Mouse (Mus musculus): Measurements from ENCODE around the gene Frs3.

- no peak for TF ChIP-seq CTCF (IDR thresholded peaks at IDR 0.05; ENCODE audit: borderline replicate concordance, extremely low read depth, insufficient read depth, insufficient read length)
- TF ChIP-seq POLR2A (IDR thresholded peaks at IDR 0.05; ENCODE audit: borderline replicate concordance, extremely low read depth, insufficient read depth, insufficient read length, poor library complexity, severe bottlenecking), result no peak
Observed at GRCm38 (mm10) chr17:47657901-47658300, 30.9 kb upstream of the Frs3 start.

Data from brain, embryonic 14.5 days (tissue).